Mouse (Mus musculus) limb, embryonic 11.5 days (tissue): ENCODE measurements around the gene Paxx. TPM values are rescaled to one million over a fixed set of nuclear protein-coding genes. Genes with fewer than 3 reads are reported as not detected.

Source experiments
- ATAC-seq: fragments of 200-750 bp; cut with Nextera tagmentation; 2 replicates; pipeline ENCODE4 v1.8.0; 2017; ENCODE audit warnings: low read depth; ENCODE audit not compliant: insufficient number of reproducible peaks, low FRiP score, low TSS enrichment
- DNase-seq: peaks from one replicate; pipeline ENCODE4 v3.0.0-alpha.2; 2015; ENCODE audit warnings: low spot score
- H3K27ac ChIP-seq: fragments of 300-500 bp; sonication (generic); replicated peaks from 2 replicates; pipeline ENCODE4 v1.5.1; 2014; ENCODE audit warnings: low read depth, mild to moderate bottlenecking, low read length
- H3K27me3 ChIP-seq: fragments of 300-500 bp; sonication (generic); 2 replicates; pipeline ENCODE4 v1.6.1; 2014; ENCODE audit warnings: mild to moderate bottlenecking, low read length, mixed read lengths; ENCODE audit not compliant: control insufficient read depth, insufficient read depth
- H3K36me3 ChIP-seq: fragments of 300-500 bp; sonication (generic); 2 replicates; pipeline ENCODE4 v1.6.1; 2014; ENCODE audit warnings: mild to moderate bottlenecking, low read length, moderate library complexity, mixed read lengths; ENCODE audit not compliant: control insufficient read depth, insufficient read depth
- H3K4me1 ChIP-seq: fragments of 300-500 bp; sonication (generic); 2 replicates; pipeline ENCODE4 v1.6.1; 2014; ENCODE audit warnings: low read length, mixed read lengths; ENCODE audit not compliant: control insufficient read depth, insufficient read depth
- H3K4me2 ChIP-seq: fragments of 300-500 bp; sonication (generic); 2 replicates; pipeline ENCODE4 v1.6.1; 2014; ENCODE audit warnings: low read depth, mild to moderate bottlenecking, moderate library complexity; ENCODE audit not compliant: severe bottlenecking
- H3K4me3 ChIP-seq: fragments of 300-500 bp; sonication (generic); 2 replicates; pipeline ENCODE4 v1.5.1; 2014; ENCODE audit warnings: low read depth, low read length
- H3K9ac ChIP-seq: fragments of 300-500 bp; sonication (generic); 2 replicates; pipeline ENCODE4 v1.6.1; 2014; ENCODE audit warnings: mild to moderate bottlenecking, low read length
- H3K9me3 ChIP-seq: fragments of 300-500 bp; sonication (generic); 2 replicates; pipeline ENCODE4 v1.6.1; 2016; ENCODE audit warnings: low read length; ENCODE audit not compliant: control insufficient read depth
- WGBS: fragments of 180-500 bp; shearing (Covaris S2); extraction: QIAGEN DNeasy Blood & Tissue Kit; methylation state at CpG from one replicate; pipeline ENCODE4 v1.1.7; 2014; 5-methylcytosine and 5-hydroxymethylcytosine counted together
- polyA plus RNA-seq: library from polyadenylated mRNA; unstranded; fragments of >200 nt; fragmentation: Nextera tagmentation; extraction: Ambion mirVana; gene quantifications from 2 replicates; pipeline ENCODE4 v1.2.1, GENCODE M21; 2014

The Paxx gene
- polyA plus RNA-seq, result 15.0 and 18.1 TPM in 2 replicates

GRCm38 (mm10) chr2:25460551-25461309, at the start of gene Paxx:
Gene Paxx (minus strand): TSS chr2:25461094.
- Histone ChIP-seq H3K27ac (peak within 1 kb of the TSS; percentile 47; the same call in 1 of the 2 replicates), H3K27me3 (no peaks in the 10 kb centered on the region)

GRCm38 (mm10) chr2:25509912-25510311, 49.0 kb upstream of the Paxx start:
- no peak for DNase-seq

More at GRCm38 (mm10) chr2:25460551-25461309, at the start of gene Paxx:
- Histone ChIP-seq H3K36me3 (no peaks in the 10 kb centered on the region; the same call in 1 of the 2 replicates), H3K9me3 (no peaks in the 10 kb centered on the region), H3K4me2 (peak within 1 kb of the TSS; percentile 90), H3K4me3 (peak within 1 kb of the TSS; percentile 74), H3K9ac (peak within 1 kb of the TSS; percentile 68), H3K4me1 (peaks cover 6% of the 10 kb centered on the region)
- DNase-seq (peak; percentile 89), ATAC-seq (peak; percentile 83)
- under 1% methylated on average over 48 of the region's 48 CpGs for WGBS

GRCm38 (mm10) chr2:25506964-25507363, 46.1 kb upstream of the Paxx start:
- H3K4me2 ChIP-seq, result no peak overlapping the region
- H3K4me3 ChIP-seq, result no peak overlapping the region
- H3K4me1 ChIP-seq, result no peaks in the 10 kb centered on the region
- no peak overlapping the region for H3K27ac ChIP-seq
- WGBS, result 27% methylated on average over 5 of the region's 5 CpGs
- DNase-seq (no peak), ATAC-seq (no peak)
- H3K36me3 ChIP-seq, result peaks cover 9% of the 10 kb centered on the region; the same call in 1 of the 2 replicates
- H3K9ac ChIP-seq, result no peak overlapping the region
- H3K27me3 ChIP-seq, result no peaks in the 10 kb centered on the region
- H3K9me3 ChIP-seq, result no peaks in the 10 kb centered on the region

More at GRCm38 (mm10) chr2:25509912-25510311, 49.0 kb upstream of the Paxx start:
- H3K9me3 ChIP-seq, result no peaks in the 10 kb centered on the region
- H3K4me2 ChIP-seq, result no peak overlapping the region
- H3K4me1 ChIP-seq, result no peaks in the 10 kb centered on the region
- no peak overlapping the region for H3K9ac ChIP-seq
- H3K27ac ChIP-seq, result no peak overlapping the region
- no peak for ATAC-seq
- WGBS, result 65% methylated on average over 3 of the region's 3 CpGs
- no peak overlapping the region for H3K4me3 ChIP-seq
- peaks cover 3% of the 10 kb centered on the region; the same call in 1 of the 2 replicates for H3K36me3 ChIP-seq
- no peaks in the 10 kb centered on the region for H3K27me3 ChIP-seq

GRCm38 (mm10) chr2:25505860-25506259, 45.0 kb upstream of the Paxx start:
- Histone ChIP-seq H3K27ac (no peak overlapping the region), H3K9me3 (no peaks in the 10 kb centered on the region), H3K36me3 (peaks cover 9% of the 10 kb centered on the region; the same call in 1 of the 2 replicates), H3K4me2 (no peak overlapping the region), H3K9ac (no peak overlapping the region), H3K4me1 (peaks cover 7% of the 10 kb centered on the region), H3K4me3 (no peak overlapping the region), H3K27me3 (no peaks in the 10 kb centered on the region)
- ATAC-seq (no peak), DNase-seq (no peak)
- 94% methylated on average over 4 of the region's 4 CpGs for WGBS

- H3K9ac ChIP-seq, result no peak overlapping the region
- H3K27me3 ChIP-seq, result no peaks in the 10 kb centered on the region
- H3K4me2 ChIP-seq, result no peak overlapping the region
- peaks cover 7% of the 10 kb centered on the region for H3K4me1 ChIP-seq
- peaks cover 9% of the 10 kb centered on the region; the same call in 1 of the 2 replicates for H3K36me3 ChIP-seq
- no peak overlapping the region for H3K27ac ChIP-seq
- 93% methylated on average over 1 of the region's 1 CpGs for WGBS
- no peak overlapping the region for H3K4me3 ChIP-seq
- no peaks in the 10 kb centered on the region for H3K9me3 ChIP-seq
- ATAC-seq, result no peak
- no peak for DNase-seq
These were observed 44.1 kb upstream of the Paxx start for GRCm38 (mm10) chr2:25505000-25505399.

GRCm38 (mm10) chr2:25504538-25504937, 43.6 kb upstream of the Paxx start:
- Histone ChIP-seq H3K4me1 (peaks cover 7% of the 10 kb centered on the region), H3K36me3 (peaks cover 9% of the 10 kb centered on the region; the same call in 1 of the 2 replicates), H3K4me2 (no peak overlapping the region), H3K9ac (no peak overlapping the region), H3K27me3 (no peaks in the 10 kb centered on the region), H3K27ac (no peak overlapping the region), H3K9me3 (no peaks in the 10 kb centered on the region), H3K4me3 (no peak overlapping the region)
- ATAC-seq (no peak), DNase-seq (no peak)
- 94% methylated on average over 19 of the region's 19 CpGs for WGBS

GRCm38 (mm10) chr2:25502726-25503125, 41.8 kb upstream of the Paxx start:
- WGBS, result 85% methylated on average over 3 of the region's 3 CpGs
- peaks cover 7% of the 10 kb centered on the region for H3K4me1 ChIP-seq
- DNase-seq (no peak), ATAC-seq (no peak)
- H3K27ac ChIP-seq, result no peak overlapping the region
- no peak overlapping the region for H3K4me3 ChIP-seq
- H3K36me3 ChIP-seq, result peaks cover 9% of the 10 kb centered on the region; the same call in 1 of the 2 replicates
- no peak overlapping the region for H3K4me2 ChIP-seq
- no peaks in the 10 kb centered on the region for H3K9me3 ChIP-seq
- no peak overlapping the region for H3K9ac ChIP-seq
- no peaks in the 10 kb centered on the region for H3K27me3 ChIP-seq

GRCm38 (mm10) chr2:25501593-25502486, 40.9 kb upstream of the Paxx start, which contains the start of gene C8g:
Gene C8g (minus strand): TSS chr2:25501719.
- H3K4me1 ChIP-seq, result peaks cover 7% of the 10 kb centered on the region
- ATAC-seq (no peak), DNase-seq (no peak)
- no peaks in the 10 kb centered on the region for H3K27me3 ChIP-seq
- WGBS, result 77% methylated on average over 20 of the region's 20 CpGs
- H3K9ac ChIP-seq, result peak within 1 kb of the TSS; percentile 76
- H3K4me2 ChIP-seq, result peak within 1 kb of the TSS; percentile 93
- H3K36me3 ChIP-seq, result peaks cover 9% of the 10 kb centered on the region; the same call in 1 of the 2 replicates
- H3K9me3 ChIP-seq, result no peaks in the 10 kb centered on the region
- H3K27ac ChIP-seq, result no peak within 1 kb of the TSS
- H3K4me3 ChIP-seq, result peak within 1 kb of the TSS; percentile 62
